Mouse (Mus musculus) kidney, postnatal 36 days (tissue): Measurements from ENCODE around the gene Hexdc.

Source experiments
- DNase-seq, 2 experiments: peaks; one replicate each; pipeline ENCODE4 v3.0.0; 2021 to 2022; ENCODE audit warnings: mixed read lengths in 2 of 2

The Hexdc gene

GRCm38 (mm10) chr11:121228129-121229017, 24.1 kb downstream of the Hexdc start:
- DNase-seq: no peak

GRCm38 (mm10) chr11:121229018-121229439, 24.8 kb downstream of the Hexdc start, which contains the start of gene Cybc1:
TSS of gene Cybc1 (minus strand) at chr11:121229322.
- peak; percentile 86 to 89 for DNase-seq

GRCm38 (mm10) chr11:121231191-121231590, 27.0 kb downstream of the Hexdc start:
- DNase-seq: peak; percentile 69 to 70

- DNase-seq: peak in 1 of 2 experiments; percentile 29
Observed at GRCm38 (mm10) chr11:121231628-121232291, 27.5 kb downstream of the Hexdc start.

- DNase-seq: no peak
Observed at GRCm38 (mm10) chr11:121232706-121233105, 28.5 kb downstream of the Hexdc start.

- DNase-seq: peak; percentile 29 to 73
Observed at GRCm38 (mm10) chr11:121235475-121236238, 31.4 kb downstream of the Hexdc start.

- DNase-seq: peak; percentile 99 to 100
Observed at GRCm38 (mm10) chr11:121236564-121237344, 32.5 kb downstream of the Hexdc start, which contains the start of gene Narf. TSS of gene Narf (plus strand) at chr11:121237253.

- DNase-seq: peak; percentile 57 to 69
Observed at GRCm38 (mm10) chr11:121237345-121238128, 33.3 kb downstream of the Hexdc start.

GRCm38 (mm10) chr11:121239669-121240068, 35.4 kb downstream of the Hexdc start:
- no peak for DNase-seq

GRCm38 (mm10) chr11:121250196-121250595, 46.0 kb downstream of the Hexdc start:
- DNase-seq: no peak

- peak; percentile 93 to 97 for DNase-seq
Observed at GRCm38 (mm10) chr11:121259160-121260100, 55.2 kb downstream of the Hexdc start, which contains the start of gene Foxk2. TSS of gene Foxk2 (plus strand) at chr11:121259990.

- DNase-seq: peak in 1 of 2 experiments; percentile 44
Observed at GRCm38 (mm10) chr11:121260211-121260906, 56.1 kb downstream of the Hexdc start.

- DNase-seq: no peak
Observed at GRCm38 (mm10) chr11:121261074-121261473, 56.8 kb downstream of the Hexdc start.
